Mouse (Mus musculus): ENCODE results near the gene Cdk4. TPM values are rescaled to one million over a fixed set of nuclear protein-coding genes. Genes with fewer than 3 reads are reported as not detected.
"Not testable (repeated sequence)": the region's sequence is repeated elsewhere in the genome, so short reads cannot be mapped to it uniquely, and the experiment has no call there.

Cdk4 gene
- polyA plus RNA-seq, 1 experiment = 619 TPM

DNA sequence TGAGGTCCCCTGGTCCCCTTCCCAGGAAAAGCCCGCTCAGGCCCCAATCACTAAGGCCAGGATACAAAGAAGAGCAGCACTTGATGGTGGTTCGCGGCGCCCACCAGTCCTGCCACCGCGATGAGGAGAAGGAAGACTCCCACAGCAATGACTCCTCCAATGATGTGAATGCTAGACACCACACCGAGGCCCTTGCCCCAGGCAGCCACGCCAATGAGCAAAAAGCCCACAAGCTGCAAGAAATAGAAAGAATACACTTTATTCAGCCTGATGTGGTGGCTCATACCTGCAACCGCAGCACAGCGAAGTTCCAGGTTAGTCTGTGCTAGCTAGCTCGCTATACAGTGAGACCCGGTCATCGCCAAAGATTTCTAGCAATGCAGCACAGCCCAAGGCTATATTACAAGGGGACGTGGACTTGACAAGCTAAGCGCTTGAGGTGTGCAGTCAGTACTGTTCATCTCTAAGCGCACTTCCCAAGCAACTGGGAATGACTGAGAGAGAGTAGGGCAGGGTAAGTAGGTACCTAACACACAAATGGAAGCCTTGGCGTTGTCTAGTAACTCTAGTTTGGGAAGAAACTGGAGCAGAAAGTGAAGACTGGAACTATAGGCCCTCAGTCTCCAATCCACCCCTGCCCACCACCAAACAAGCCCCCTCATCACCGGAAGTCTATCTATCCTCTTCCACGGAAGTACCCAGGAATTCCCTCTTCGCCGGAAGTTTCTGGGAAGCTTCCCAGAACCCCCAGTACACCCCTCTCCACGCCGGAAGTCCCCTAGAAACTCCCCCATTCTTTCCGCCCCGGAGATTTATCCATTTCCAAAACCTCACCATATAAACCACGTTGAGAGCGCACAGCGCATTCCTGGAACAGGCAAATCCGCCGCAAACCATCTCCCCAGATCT, 6.2 kb downstream of the Cdk4 start:
- Histone ChIP-seq H3K9me3 (replicated peaks; ENCODE audit: control insufficient read depth, insufficient read depth, low read length, poor library complexity, severe bottlenecking) (no peaks in the 10 kb centered on the region), H3K36me3 (ENCODE audit: control insufficient read depth, insufficient read depth, low read length, poor library complexity, severe bottlenecking) (peaks cover 39% of the 10 kb centered on the region), H3K27ac (ENCODE audit: insufficient read depth, low read length) (peak overlapping the region; percentile 69), H3K4me3 (ENCODE audit: low read depth, low read length) (peak overlapping the region; percentile 98), H3K27me3 (ENCODE audit: control insufficient read depth, insufficient read depth, low read length, poor library complexity, severe bottlenecking) (no peaks in the 10 kb centered on the region), H3K4me1 (ENCODE audit: control insufficient read depth, insufficient read depth, low read length) (peaks cover 3% of the 10 kb centered on the region), H3K9ac (ENCODE audit: low read depth, poor library complexity, severe bottlenecking) (peak overlapping the region; percentile 90)
- TF ChIP-seq CTCF (IDR thresholded peaks at IDR 0.05; ENCODE audit: low read depth, low read length) (no peak), EP300 (IDR thresholded peaks at IDR 0.05; ENCODE audit: insufficient read depth, low read depth, low read length) (no peak), POLR2A (IDR thresholded peaks at IDR 0.05; ENCODE audit: insufficient read depth, low read length) (no peak)

DNA sequence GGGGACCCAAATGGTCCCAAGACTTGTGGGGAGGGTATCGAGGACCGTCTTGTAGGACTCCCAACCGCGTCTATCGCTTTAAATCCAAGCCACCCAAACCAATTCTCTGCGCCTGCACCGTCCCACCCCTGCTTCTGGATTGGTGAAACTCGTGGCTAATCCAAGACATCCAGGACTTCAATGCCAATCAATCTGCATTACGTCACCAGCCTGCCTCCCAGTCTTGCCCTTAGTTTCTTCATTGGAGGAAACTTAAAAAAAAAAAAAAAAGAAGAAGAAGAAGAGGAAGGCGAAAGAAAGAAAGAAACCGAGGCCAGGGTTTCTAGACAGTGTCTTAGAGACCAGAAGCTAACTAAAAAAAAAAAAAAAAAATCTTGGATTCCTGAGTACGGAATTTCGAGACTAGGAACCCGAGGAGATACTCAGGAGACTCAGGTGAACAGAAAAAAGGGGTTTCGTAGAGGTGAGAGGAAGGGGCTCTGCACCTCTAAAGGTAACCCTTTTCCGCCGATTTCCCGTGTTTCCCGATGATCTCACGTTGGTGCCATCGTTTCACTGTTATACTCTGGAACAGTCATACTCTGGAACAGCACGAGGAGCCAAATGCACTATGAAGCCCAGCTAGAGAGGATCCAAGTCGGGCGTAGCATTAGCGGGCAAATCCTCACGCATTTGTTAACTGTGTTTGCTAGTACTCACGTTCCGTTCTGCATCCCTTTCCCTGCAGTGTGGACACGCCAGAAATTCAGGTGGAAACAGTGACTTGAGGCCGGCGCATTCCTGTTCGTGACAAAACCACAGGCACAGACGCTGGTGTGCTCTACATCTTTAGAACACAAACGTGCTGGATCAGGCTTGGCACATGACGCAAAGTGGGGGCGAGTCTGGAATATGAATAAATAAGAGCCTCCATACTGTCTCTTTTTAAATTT, 7.1 kb downstream of the Cdk4 start, which contains the start of gene Tspan31:
TSS of gene Tspan31 (minus strand) at position 75 of the 932 bp plus-strand sequence.
- H3K36me3 ChIP-seq (ENCODE audit: control insufficient read depth, insufficient read depth, low read length, poor library complexity, severe bottlenecking) = peaks cover 31% of the 10 kb centered on the region
- peak within 1 kb of the TSS; percentile 90 for H3K9ac ChIP-seq (ENCODE audit: low read depth, poor library complexity, severe bottlenecking)
- peaks cover 2% of the 10 kb centered on the region for H3K4me1 ChIP-seq (ENCODE audit: control insufficient read depth, insufficient read depth, low read length)
- H3K27ac ChIP-seq (ENCODE audit: insufficient read depth, low read length) = peak within 1 kb of the TSS; percentile 69
- H3K27me3 ChIP-seq (ENCODE audit: control insufficient read depth, insufficient read depth, low read length, poor library complexity, severe bottlenecking) = no peaks in the 10 kb centered on the region
- peak within 1 kb of the TSS; percentile 98 for H3K4me3 ChIP-seq (ENCODE audit: low read depth, low read length)
- no peaks in the 10 kb centered on the region for H3K9me3 ChIP-seq (replicated peaks; ENCODE audit: control insufficient read depth, insufficient read depth, low read length, poor library complexity, severe bottlenecking)
- TF ChIP-seq POLR2A (IDR thresholded peaks at IDR 0.05; ENCODE audit: insufficient read depth, low read length) (peak; percentile 58), EP300 (IDR thresholded peaks at IDR 0.05; ENCODE audit: insufficient read depth, low read depth, low read length) (no peak)

DNA sequence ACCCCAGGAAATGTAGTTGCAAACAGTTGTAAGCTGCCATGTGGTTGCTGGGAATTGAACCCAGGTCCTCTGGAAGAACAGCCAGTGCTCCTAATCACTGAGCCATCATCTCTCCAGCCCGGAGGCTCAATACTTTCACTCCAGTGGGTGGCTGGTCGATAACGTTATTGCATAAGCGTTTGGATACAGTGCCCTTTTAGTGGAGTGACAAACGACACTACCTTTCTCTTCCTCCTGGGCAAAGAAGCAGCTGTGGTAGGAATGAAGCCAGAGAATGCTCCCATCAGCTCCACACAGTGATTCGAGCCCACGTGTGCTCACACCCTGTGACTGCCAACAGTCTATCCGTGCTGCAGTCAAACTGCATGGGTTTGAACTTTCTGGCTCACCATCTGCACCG, 7.9 kb downstream of the Cdk4 start:
- Histone ChIP-seq H3K27me3 (ENCODE audit: control insufficient read depth, insufficient read depth, low read length, poor library complexity, severe bottlenecking) (no peaks in the 10 kb centered on the region), H3K4me3 (ENCODE audit: low read depth, low read length) (no peak overlapping the region; the same call in 1 of the 2 replicates), H3K36me3 (ENCODE audit: control insufficient read depth, insufficient read depth, low read length, poor library complexity, severe bottlenecking) (peaks cover 24% of the 10 kb centered on the region), H3K27ac (ENCODE audit: insufficient read depth, low read length) (no peak overlapping the region), H3K9me3 (replicated peaks; ENCODE audit: control insufficient read depth, insufficient read depth, low read length, poor library complexity, severe bottlenecking) (no peaks in the 10 kb centered on the region), H3K9ac (ENCODE audit: low read depth, poor library complexity, severe bottlenecking) (peak overlapping the region; percentile 46; the same call in 1 of the 2 replicates), H3K4me1 (ENCODE audit: control insufficient read depth, insufficient read depth, low read length) (peaks cover 2% of the 10 kb centered on the region)
- no peak for TF ChIP-seq CTCF (IDR thresholded peaks at IDR 0.05; ENCODE audit: low read depth, low read length)
- no peak for TF ChIP-seq POLR2A (IDR thresholded peaks at IDR 0.05; ENCODE audit: insufficient read depth, low read length)
- no peak for TF ChIP-seq EP300 (IDR thresholded peaks at IDR 0.05; ENCODE audit: insufficient read depth, low read depth, low read length)

DNA sequence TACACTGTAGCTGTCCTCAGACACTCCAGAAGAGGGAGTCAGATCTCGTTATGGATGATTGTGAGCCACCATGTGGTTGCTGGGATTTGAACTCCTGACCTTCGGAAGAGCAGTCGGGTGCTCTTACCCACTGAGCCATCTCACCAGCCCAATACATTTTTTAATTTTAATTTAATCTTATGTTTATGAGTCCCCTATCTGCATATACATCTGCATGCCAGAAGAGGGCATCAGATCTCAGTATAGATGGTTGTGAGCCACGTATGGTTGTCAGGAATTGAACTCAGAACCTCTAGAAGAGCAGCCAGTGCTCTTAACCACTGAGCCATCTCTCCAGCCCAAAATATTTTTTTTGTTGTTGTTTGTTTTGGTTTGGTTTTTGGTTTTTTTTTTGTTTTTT, 8.9 kb downstream of the Cdk4 start:
- not testable (repeated sequence) for H3K4me3 ChIP-seq (ENCODE audit: low read depth, low read length); H3K9ac ChIP-seq (ENCODE audit: low read depth, poor library complexity, severe bottlenecking); H3K4me1 ChIP-seq (ENCODE audit: control insufficient read depth, insufficient read depth, low read length); H3K9me3 ChIP-seq (replicated peaks; ENCODE audit: control insufficient read depth, insufficient read depth, low read length, poor library complexity, severe bottlenecking); H3K27me3 ChIP-seq (ENCODE audit: control insufficient read depth, insufficient read depth, low read length, poor library complexity, severe bottlenecking); H3K27ac ChIP-seq (ENCODE audit: insufficient read depth, low read length)
- peaks cover 14% of the 10 kb centered on the region for H3K36me3 ChIP-seq (ENCODE audit: control insufficient read depth, insufficient read depth, low read length, poor library complexity, severe bottlenecking)

DNA sequence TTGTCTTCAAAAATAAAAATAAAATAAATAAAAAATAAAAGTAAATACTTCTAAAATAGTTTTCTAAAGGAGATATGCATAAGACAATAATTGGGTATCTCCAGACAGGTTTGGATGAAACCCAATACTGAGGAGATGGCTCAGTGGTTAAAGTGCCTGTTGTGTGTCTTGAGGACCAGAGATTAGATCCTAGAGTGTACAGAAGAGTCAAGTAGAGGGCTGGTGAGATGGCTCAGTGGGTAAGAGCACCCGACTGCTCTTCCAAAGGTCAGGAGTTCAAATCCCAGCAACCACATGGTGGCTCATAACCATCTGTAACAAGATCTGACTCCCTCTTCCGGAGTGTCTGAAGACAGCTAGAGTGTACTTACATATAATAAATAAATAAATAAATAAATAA, 9.6 kb downstream of the Cdk4 start:
- not testable (repeated sequence) for H3K9me3 ChIP-seq (replicated peaks; ENCODE audit: control insufficient read depth, insufficient read depth, low read length, poor library complexity, severe bottlenecking); H3K9ac ChIP-seq (ENCODE audit: low read depth, poor library complexity, severe bottlenecking); H3K36me3 ChIP-seq (ENCODE audit: control insufficient read depth, insufficient read depth, low read length, poor library complexity, severe bottlenecking); H3K4me3 ChIP-seq (ENCODE audit: low read depth, low read length); H3K27me3 ChIP-seq (ENCODE audit: control insufficient read depth, insufficient read depth, low read length, poor library complexity, severe bottlenecking); H3K27ac ChIP-seq (ENCODE audit: insufficient read depth, low read length); H3K4me1 ChIP-seq (ENCODE audit: control insufficient read depth, insufficient read depth, low read length)

DNA sequence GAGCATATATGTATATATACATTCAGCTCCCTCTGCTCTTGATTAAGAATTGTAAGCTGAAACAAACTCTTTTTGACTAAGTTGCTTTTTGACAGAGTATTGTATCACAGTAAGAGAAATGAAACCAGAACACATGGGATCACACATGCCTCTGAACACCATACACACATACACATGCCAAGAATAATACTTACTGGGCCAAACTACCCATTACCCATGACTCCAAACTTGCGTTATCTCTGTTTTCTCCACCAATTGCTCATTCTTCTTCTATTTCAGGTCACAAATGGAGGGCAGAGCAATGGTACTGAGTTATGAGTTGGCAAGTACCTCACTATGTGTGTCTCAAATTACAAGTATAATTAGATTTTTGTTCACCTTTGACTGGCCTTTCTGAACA, 10.6 kb downstream of the Cdk4 start:
- Histone ChIP-seq H3K27ac (ENCODE audit: insufficient read depth, low read length) (no peak overlapping the region), H3K4me1 (ENCODE audit: control insufficient read depth, insufficient read depth, low read length) (peaks cover 2% of the 10 kb centered on the region), H3K36me3 (ENCODE audit: control insufficient read depth, insufficient read depth, low read length, poor library complexity, severe bottlenecking) (no peaks in the 10 kb centered on the region), H3K27me3 (ENCODE audit: control insufficient read depth, insufficient read depth, low read length, poor library complexity, severe bottlenecking) (peaks cover 3% of the 10 kb centered on the region; the same call in 1 of the 2 replicates), H3K9me3 (replicated peaks; ENCODE audit: control insufficient read depth, insufficient read depth, low read length, poor library complexity, severe bottlenecking) (no peaks in the 10 kb centered on the region), H3K9ac (ENCODE audit: low read depth, poor library complexity, severe bottlenecking) (no peak overlapping the region), H3K4me3 (ENCODE audit: low read depth, low read length) (no peak overlapping the region)
- TF ChIP-seq POLR2A (IDR thresholded peaks at IDR 0.05; ENCODE audit: insufficient read depth, low read length) (no peak), EP300 (IDR thresholded peaks at IDR 0.05; ENCODE audit: insufficient read depth, low read depth, low read length) (no peak), CTCF (IDR thresholded peaks at IDR 0.05; ENCODE audit: low read depth, low read length) (no peak)
